Mouse (Mus musculus) c-Kit-positive CD71-positive TER-119-negative erythroid progenitor cells, embryonic 14.5 days (primary cell): ENCODE measurements around the gene Arhgef26.
A peak's percentile ranks its signal among the peaks of the same experiment; 100 is the strongest.

ENCODE experiments used
- DNase-seq: peaks from one replicate; pipeline ENCODE4 v3.0.0-alpha.2; 2013; ENCODE audit warnings: low read depth

The Arhgef26 gene

DNA sequence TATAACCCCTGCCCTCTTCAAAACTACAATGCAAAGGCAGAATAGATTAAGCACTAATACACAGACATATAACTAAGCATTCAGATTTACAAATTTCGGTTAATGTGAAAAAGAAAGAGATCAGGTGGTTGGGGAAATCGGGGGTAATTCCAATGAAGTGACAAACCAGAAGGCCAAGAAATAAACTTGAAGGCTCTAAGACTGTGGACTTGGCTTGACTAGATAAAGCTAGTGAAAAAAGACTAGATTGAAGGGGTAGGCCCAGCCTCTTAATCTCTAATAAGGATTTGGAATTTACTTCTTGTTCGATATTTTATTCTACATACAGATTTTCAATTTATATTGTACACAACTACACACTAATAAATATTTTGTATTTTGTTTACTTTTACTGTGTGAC is at the start of gene Arhgef26:
Gene Arhgef26 (plus strand): TSS at position 301 of the 400 bp plus-strand sequence.
- no peak for DNase-seq

DNA sequence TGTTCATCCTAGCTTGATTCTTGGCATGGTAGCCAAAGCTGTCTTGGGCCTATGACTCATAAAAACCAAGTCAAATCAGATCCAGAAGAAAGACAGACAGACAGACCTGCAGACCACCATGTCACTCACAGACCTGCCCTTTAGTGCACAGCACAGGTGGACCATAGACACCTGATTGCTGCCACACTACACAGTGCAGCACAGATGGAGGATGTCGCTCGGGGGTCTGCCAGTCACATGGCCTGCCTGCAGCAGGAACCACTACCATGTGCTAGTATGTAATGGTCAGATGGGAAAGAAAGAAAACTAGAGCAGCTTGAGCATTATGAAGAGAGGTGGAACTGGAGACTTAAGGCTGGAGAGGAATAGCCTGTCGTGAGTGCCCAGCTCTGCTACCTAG is 27.7 kb upstream of the Arhgef26 start:
- DNase-seq = no peak

DNA sequence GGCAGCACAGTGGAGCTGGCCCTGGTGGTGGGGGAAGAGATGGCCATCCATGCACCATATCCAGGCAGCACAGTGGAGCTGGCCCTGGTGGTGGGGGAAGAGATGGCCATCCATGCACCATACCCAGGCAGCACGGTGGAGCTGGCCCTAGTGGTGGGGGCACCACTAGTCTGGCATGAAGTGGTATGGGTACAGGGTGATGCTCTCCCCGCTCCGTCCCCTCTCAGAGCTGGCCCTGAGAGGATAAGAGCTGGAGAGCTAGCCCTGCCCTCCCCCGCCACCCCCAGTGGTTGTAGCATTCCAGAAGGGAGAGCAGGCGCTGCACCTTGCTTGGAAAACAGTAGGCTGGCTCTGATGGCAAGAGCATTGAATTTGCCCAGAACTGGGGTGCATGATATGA is 26.9 kb upstream of the Arhgef26 start:
- no peak for DNase-seq

DNA sequence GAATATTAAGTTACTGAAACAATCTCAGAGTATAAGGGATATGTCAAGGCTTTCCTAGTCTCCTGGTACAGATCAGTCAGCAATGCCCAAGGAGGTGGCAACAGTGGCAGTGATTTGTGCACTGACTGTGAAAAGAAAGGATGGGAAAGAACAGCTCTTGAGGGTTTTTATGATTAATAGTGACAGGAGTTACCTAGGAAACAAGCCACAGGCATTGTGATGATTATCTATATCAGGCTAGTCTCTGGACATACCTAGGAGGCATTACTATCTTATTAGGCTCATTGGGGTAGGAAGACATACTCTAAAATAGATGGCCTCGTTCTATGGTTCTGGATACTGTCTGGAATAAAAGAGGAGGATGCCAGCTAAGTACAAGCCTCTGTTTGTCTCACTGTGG is 13.4 kb upstream of the Arhgef26 start:
- no peak for DNase-seq

DNA sequence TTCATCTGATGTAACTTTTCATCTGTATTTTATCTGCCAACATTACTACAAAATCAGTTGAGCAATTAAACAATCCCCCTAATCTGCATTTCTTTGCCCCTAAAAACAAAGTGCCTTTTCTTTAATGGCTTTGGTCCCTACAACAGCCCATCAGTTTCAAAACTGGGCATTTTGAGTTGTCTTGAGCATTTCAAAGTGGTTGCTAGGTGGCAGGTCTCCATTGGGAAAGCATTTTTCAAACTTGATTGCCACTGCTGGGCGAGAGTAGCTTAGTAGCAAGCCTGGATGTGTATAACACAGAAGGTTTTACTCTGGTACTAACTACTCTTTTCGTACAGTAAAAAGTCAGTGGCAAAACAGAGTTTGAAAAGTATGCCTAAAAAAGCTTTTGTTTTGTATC is 10.2 kb upstream of the Arhgef26 start:
- DNase-seq = no peak

DNA sequence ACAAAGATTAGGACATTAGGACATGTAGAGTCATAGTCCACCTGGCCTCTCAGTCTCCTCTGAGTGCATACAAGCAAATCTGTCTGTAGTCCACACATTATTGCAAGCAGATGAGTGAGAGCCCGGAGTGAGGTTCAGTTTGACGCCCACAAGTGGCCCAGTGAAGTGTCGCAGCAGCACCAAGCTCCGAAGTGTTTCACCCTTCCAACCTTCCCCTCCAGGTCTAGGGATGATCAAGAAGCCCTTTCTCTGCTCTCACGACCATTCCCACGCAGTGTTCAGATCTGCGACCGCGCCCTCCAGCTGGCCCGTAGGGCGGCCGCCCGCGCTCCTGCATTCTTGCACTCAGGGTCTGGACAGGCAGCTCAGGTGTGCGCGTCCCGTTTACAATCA is 313 bp downstream of the Arhgef26 start:
- DNase-seq = no peak

DNA sequence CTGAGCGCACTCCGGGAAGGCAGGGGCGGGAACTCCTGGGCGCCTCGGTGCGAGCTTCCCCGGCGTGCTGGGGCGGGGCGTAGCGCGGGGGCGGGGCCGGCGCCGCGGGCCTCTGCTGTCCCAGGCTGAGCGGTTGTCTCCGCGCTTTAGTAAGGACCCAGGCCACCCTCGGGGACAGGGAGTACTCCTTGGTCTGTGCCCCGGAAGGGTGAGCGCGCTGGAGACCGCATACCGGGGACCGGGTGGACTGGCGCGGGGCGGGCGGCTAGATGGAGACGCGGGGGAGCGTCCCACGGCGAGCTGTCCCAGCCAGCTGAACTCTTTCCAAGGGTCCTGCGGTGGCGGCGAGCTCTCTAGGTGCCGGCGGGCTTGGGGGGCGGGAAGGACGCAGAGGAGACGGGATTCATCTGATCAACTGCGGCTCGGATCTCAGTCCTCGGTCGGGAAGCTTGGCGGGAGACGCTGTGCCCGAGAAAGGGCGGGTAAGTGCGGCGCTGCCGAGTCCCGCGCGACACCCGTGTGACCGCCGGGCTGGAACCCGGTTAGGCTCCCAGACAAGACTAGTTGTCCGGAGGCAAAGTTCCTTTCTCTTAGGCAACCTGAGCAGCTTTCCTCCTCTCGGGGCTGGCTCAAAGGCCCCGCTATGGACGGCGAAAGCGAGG is 841 bp downstream of the Arhgef26 start:
- DNase-seq = peak; percentile 3

DNA sequence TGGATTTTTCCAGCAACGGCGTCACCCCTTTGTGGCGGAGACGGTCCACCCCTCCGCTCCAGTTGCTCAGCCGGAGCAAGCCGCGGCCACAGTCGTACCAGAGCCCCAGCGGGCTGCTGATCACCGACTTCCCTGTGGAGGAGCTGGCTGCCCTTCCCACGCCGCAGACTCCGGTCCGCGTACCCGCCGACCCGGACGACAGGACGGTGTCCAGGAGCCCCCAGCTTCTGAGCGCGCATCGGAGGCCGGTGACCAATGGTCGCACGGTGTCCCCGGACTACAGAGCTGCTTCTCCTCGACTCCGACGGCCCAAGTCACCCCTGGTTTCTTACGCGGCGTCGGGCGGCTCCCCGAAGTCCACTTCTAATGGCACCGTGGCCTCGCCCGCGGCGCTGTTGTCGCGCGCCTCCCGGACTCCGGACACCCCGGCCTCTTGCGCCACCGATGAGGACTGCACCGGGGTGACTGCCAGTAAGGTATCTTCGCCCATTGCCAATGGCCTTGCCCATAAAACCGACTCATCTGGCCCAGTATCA is 1.4 kb downstream of the Arhgef26 start:
- DNase-seq = no peak

DNA sequence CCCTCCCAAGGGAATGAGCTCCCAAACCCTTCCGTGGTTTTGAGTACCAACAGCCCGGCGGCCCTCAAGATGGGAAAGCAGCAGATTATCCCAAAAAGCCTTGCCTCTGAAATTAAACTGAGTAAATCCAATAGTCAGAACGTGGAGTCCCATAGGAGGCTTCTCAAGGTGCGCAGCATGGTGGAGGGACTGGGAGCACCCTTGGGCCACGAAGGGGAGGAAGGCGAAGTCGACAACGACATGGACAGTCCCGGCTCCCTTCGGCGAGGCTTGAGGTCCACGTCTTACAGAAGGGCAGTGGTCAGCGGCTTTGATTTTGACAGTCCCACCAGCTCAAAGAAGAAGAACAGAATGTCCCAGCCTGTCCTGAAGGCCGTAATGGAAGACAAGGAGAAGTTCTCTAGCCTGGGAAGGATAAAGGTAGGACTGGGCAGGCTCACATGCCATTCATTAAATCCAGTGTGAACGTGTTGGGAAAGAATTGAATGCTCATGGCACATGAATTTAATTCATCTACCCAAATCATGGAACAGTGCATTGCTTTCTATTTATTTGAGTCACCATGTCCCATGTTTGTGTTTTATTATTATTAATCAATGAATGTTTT is 2.1 kb downstream of the Arhgef26 start:
- DNase-seq = no peak

DNA sequence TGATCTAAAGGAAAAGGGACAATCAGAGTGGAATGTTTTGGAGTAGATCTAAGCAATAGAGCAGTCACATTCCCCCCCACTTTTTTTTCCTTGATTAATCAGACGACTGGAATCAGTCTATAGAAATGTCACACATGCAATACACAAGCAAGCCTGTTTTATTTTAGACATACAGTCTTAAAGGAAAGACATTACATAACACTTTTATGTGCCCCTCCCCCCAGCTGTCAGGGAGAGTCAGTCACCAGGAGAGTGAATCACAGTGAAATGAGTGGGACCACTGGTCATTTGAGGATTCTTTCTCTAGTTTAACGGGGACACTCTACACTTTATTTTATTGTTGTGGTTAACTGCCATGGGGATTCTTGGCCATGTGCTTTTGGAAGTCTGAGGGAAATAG is 2.7 kb downstream of the Arhgef26 start:
- no peak for DNase-seq

DNA sequence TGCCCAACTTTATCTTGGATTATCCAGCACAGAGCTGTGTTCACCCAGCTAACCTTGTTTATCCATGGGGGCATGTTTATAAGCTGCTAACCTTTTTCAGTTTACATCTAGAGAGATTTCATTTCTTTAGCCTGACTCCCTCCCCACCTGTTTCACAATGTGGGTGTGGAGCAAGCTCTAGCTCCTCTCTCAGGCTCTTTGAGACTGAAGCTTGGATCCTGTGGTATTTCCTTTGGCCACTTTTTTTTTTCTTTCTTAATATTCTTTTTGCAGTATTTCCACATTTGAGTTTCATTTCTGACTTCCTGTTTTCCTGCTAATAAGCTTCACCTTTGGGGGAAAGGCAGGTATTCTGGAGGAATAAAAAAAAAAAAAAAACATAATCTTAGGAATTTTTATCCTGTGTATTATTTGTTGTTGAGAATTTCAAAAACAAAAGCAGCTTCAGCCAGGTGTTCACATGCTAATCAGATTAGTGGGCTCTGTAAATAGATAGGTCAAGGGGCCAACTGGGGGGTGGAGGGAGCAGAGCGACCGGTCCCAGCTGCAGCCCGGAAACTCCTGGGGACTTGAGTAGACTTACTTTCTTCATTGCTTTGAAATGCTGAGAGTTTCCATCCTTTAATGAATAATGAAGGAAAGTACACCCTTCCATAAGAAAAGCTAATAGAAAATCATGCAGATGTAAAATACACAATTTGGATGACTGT is 3.5 kb downstream of the Arhgef26 start:
- no peak for DNase-seq

DNA sequence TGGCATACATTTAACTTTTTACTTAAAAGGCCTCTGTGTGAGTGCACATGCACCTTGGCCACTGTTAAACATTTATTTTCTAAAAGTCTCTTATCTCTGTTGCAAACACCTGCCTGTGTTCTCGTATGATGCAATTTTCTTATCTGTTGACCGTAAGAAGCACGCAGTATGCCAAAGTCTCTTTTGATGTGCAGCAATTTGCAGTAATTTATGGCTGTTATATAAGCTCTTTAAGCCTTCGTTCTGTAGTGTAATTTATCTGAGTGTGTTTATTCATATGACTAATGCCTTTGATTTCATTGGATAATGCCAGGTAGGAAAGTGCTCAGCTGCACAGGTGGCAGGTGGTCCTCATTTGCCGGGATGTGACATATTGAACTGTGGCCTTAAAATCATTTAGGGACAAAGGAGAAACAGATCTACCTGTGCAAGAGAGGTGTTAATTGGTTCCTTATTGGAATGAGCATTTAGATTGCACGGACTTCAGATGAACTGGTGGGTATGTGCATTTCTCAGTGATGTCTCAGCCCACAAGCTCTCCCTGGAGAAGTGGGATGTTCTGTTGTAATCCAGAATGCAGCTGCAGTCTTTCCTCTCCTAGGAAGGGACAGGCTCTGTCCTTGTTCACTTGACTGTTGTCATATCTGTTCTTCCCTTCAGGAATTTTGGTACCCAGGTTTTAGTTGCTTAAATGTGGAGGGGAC is 10.5 kb downstream of the Arhgef26 start:
- DNase-seq = no peak

DNA sequence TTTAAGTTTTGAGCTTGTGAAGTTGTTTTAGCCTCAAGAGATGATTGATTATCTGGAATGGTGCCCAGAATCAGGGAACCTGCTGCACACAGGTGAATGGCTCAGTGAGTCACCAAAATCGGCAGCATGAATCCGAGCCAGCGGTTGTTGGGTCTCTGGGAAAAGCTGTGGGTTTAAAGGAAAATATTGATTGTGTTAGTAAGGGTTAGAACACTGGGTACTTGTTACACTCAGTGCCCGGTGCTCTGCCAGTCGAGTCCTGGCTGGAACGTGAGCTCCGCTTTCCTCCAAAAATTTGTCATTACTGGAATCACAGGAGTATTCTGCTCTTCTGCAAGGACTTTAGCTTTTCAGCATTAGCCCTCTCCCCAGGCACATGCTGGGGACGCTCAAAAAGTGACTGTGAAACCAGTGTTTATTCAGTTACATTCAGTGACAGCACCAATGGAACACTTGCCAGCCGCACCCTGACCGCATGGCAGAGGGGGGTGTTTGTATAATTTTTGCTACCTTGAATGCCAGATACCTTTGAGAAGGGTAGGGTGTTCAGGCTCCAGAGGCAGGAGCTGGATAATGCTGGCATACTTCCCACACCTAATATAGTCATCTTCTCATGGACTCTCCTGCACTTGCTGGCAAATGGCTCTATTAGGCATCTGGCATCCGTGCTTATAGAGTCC is 11.2 kb downstream of the Arhgef26 start:
- DNase-seq = no peak

DNA sequence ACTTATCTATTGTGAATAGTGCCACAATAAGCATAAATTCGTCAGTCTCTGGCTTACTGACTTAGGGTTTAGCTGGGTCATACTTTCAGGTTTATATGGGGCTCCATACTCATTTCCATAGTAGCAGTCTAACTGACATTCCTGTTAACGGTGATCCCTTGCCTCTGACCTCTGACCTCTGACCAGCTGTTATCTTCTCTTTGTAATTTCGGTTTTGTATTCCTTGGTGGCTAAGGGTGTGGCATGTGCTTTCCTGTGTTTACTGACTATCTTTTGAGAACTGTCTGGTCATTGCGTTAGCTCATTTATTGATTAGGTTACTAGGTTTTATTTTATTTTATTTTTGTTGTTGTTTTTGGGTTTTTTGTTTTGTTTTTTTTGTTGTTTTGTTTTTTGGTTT is 13.9 kb downstream of the Arhgef26 start:
- DNase-seq = no peak

DNA sequence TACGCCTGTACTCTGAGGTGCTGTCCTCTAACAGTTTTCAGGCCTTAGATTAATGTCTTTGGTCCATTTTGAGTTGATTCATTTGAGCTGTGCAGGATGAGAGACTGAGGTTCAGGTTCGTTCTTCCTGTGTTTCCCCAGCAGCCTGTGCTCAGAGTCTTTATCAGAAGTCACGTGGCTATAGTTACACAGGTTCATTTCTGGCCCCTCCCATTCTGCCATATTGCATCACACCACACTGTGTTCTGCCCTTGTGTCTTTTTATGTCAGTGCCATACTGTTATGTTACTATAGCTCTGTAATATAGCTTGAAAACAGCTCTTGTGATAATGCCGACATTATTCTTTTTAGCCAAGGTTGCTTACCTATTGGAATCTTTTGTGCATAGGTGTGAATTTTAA is 14.7 kb downstream of the Arhgef26 start:
- no peak for DNase-seq

DNA sequence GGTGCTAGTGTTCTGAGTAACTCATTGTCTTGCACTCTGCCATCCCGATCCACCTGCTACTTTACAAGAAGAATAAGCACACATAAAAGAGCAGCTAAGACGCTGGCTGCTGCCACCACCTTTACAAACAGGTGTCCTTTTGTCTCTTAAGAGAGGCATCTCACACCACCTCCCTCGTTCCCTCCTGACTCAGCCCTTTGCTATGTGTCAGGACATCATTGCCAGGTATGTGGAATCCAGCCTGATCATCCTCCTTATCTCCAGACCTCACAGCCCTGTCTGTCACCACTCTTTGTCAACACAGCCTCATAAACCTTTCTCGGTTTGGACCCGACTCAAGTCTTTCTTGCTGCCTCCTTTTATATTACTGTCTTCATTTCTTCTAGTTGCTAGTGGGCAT is 29.7 kb downstream of the Arhgef26 start:
- no peak for DNase-seq

DNA sequence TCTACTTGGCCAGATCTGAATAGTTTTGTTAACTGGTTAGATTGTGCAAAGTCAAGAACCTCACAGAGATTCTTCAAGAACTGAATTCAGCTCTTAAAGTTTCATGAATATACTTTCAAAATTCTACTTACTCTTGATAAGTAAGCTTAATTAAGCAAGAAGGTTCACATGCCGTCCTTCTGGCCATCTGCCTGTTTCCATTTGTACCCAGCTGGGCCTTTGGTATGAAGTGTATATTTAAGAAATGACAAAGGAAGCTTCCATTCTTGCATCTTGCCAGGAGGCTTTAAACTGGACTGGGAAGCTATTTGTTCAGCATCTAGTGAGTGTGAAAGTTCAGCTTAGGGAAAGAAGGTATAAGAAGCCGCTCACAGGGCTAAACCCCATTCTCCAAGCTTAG is 34.7 kb downstream of the Arhgef26 start:
- no peak for DNase-seq

DNA sequence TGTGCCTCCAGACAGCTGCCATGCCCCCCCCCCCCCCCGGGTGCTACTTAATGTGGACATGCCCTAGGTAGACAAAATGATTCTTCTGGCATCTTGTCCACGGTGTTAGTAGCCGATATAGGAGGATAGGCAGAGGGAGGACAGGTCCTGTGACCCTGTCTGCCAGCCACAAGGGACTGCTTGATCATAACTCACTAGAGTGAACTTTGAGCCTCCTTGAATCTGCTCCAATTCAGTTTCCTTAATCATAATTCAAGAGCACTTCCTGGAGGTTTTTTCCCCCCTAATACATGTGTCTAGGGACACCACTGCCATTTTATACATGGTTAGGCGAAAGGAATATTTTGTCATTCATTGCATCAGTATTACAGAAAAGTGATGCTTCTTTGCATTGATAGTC is 36.2 kb downstream of the Arhgef26 start:
- no peak for DNase-seq

DNA sequence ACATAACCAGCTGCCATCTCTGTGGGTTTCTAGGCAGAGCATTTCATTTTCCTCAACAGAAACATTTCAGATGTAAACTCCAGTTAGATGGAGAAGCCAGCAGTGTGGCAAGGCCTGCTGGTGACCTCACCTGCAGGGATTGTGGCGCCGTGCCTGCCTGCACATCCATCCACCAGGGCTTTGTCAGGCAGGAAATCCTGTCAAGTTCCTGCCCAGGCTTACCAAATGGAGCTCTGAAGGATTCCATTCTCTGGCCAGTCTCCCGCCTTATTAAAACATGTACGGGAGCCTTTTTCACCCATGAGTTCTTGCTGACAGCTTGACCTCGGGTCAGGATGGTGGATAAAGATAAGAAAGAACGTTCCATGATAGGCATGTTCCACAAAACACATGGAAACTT is 36.7 kb downstream of the Arhgef26 start:
- DNase-seq = no peak

DNA sequence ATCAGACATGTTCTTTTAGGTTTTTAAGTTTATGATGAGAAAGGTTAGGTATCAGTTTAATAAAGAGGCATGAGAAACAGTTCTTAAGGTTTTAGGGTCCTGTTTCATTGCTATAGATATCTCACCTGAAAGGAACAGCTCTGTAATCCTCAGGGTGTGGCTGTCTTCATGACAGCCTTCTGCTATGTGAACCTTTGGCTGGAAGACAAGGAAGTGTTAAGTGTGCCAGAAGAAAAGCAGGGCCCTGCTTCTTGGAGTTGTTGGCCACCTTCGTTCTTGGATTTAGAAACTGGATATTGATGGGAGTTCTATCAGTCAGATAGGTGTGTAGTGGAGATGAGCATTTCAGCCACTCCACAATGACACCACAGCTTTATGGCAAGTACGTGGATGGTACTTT is 38.6 kb downstream of the Arhgef26 start:
- no peak for DNase-seq

DNA sequence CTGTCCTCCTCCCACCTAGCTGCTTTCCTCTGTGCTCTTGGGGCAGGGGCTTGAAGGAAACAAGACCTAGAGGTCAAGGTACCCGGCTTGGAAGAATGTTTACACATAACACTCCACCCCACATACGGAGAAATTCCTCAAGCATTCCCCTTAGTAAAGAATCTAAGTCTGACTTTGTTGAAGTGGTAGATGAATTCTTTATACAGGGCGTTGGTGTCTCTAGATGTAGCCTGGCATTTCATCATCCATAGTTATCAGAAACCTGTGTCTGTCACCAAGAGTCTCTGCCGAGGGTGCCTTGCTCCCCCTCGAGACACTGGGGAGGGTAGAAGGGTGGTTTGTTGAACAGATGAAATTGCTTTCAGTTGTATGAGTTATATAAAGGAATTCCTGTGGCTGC is 41.8 kb downstream of the Arhgef26 start:
- DNase-seq = no peak

DNA sequence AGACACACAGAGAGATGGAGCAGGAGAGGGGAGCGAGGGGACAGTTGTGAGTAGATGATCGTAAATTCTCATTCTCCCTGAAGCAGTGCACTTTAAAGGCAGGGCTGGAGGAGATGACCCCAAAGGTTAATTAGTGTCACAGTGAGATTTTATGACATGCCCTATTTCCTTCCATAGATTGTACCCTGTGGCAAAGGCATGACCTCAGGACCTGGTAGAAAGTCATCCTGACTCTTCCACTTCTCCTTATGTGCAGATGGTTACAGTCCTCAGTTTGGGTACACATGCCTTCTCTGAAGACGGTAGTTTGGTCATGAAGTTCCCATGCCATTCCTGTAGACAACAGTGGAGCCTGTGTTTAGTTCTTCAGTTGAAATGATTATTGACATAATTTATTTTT is 42.3 kb downstream of the Arhgef26 start:
- DNase-seq = no peak
